Mouse (Mus musculus): Measurements from ENCODE around the gene Pls3. TPM values are rescaled to one million over a fixed set of nuclear protein-coding genes. Genes with fewer than 3 reads are reported as not detected.
"Not testable (repeated sequence)": the region's sequence is repeated elsewhere in the genome, so short reads cannot be mapped to it uniquely, and the experiment has no call there.

Gene Pls3
- polyA plus RNA-seq, 1 experiment = not detected

GRCm38 (mm10) chrX:75814958-75815357 is 60.0 kb downstream of the Pls3 start:
- Histone ChIP-seq H3K4me3 (replicated peaks) (no peak overlapping the region), H3K4me1 (ENCODE audit: control insufficient read depth) (no peaks in the 10 kb centered on the region), H3K27me3 (ENCODE audit: control insufficient read depth) (no peaks in the 10 kb centered on the region), H3K9me3 (ENCODE audit: control insufficient read depth, low read length) (no peaks in the 10 kb centered on the region), H3K36me3 (ENCODE audit: control insufficient read depth) (no peaks in the 10 kb centered on the region)
- TF ChIP-seq TAL1 (IDR thresholded peaks at IDR 0.05; ENCODE audit: low read length) (no peak), GATA1 (IDR thresholded peaks at IDR 0.05; ENCODE audit: low read length) (no peak)

- H3K4me3 ChIP-seq (replicated peaks) = no peak overlapping the region
- TF ChIP-seq GATA1 (IDR thresholded peaks at IDR 0.05; ENCODE audit: low read length) (no peak), TAL1 (IDR thresholded peaks at IDR 0.05; ENCODE audit: low read length) (no peak)
- no peaks in the 10 kb centered on the region for H3K36me3 ChIP-seq (ENCODE audit: control insufficient read depth)
- no peaks in the 10 kb centered on the region for H3K4me1 ChIP-seq (ENCODE audit: control insufficient read depth)
- H3K9me3 ChIP-seq (ENCODE audit: control insufficient read depth, low read length) = no peaks in the 10 kb centered on the region
- H3K27me3 ChIP-seq (ENCODE audit: control insufficient read depth) = no peaks in the 10 kb centered on the region
Measured at GRCm38 (mm10) chrX:75814123-75814522, 60.9 kb downstream of the Pls3 start.

GRCm38 (mm10) chrX:75796583-75796982 is 78.4 kb downstream of the Pls3 start:
- no peak overlapping the region for H3K4me3 ChIP-seq (replicated peaks)
- H3K4me1 ChIP-seq (ENCODE audit: control insufficient read depth) = no peaks in the 10 kb centered on the region
- TF ChIP-seq TAL1 (IDR thresholded peaks at IDR 0.05; ENCODE audit: low read length) = no peak
- TF ChIP-seq GATA1 (IDR thresholded peaks at IDR 0.05; ENCODE audit: low read length) = no peak
- peaks cover 4% of the 10 kb centered on the region for H3K9me3 ChIP-seq (ENCODE audit: control insufficient read depth, low read length)
- no peaks in the 10 kb centered on the region; the same call in 1 of the 2 replicates for H3K27me3 ChIP-seq (ENCODE audit: control insufficient read depth)
- no peaks in the 10 kb centered on the region for H3K36me3 ChIP-seq (ENCODE audit: control insufficient read depth)

- H3K27me3 ChIP-seq (ENCODE audit: control insufficient read depth) = no peaks in the 10 kb centered on the region
- no peaks in the 10 kb centered on the region for H3K9me3 ChIP-seq (ENCODE audit: control insufficient read depth, low read length)
- H3K4me3 ChIP-seq (replicated peaks) = no peak overlapping the region
- H3K36me3 ChIP-seq (ENCODE audit: control insufficient read depth) = no peaks in the 10 kb centered on the region
- no peak for TF ChIP-seq GATA1 (IDR thresholded peaks at IDR 0.05; ENCODE audit: low read length)
- TF ChIP-seq TAL1 (IDR thresholded peaks at IDR 0.05; ENCODE audit: low read length) = no peak
- peaks cover 4% of the 10 kb centered on the region for H3K4me1 ChIP-seq (ENCODE audit: control insufficient read depth)
Measured at GRCm38 (mm10) chrX:75779796-75780195, 95.2 kb downstream of the Pls3 start.

GRCm38 (mm10) chrX:75777461-75777860 is 97.5 kb downstream of the Pls3 start:
- peaks cover 4% of the 10 kb centered on the region for H3K4me1 ChIP-seq (ENCODE audit: control insufficient read depth)
- TF ChIP-seq TAL1 (IDR thresholded peaks at IDR 0.05; ENCODE audit: low read length) (no peak), GATA1 (IDR thresholded peaks at IDR 0.05; ENCODE audit: low read length) (no peak)
- no peak overlapping the region for H3K4me3 ChIP-seq (replicated peaks)
- no peaks in the 10 kb centered on the region for H3K36me3 ChIP-seq (ENCODE audit: control insufficient read depth)
- no peaks in the 10 kb centered on the region for H3K9me3 ChIP-seq (ENCODE audit: control insufficient read depth, low read length)
- no peaks in the 10 kb centered on the region for H3K27me3 ChIP-seq (ENCODE audit: control insufficient read depth)

DNA sequence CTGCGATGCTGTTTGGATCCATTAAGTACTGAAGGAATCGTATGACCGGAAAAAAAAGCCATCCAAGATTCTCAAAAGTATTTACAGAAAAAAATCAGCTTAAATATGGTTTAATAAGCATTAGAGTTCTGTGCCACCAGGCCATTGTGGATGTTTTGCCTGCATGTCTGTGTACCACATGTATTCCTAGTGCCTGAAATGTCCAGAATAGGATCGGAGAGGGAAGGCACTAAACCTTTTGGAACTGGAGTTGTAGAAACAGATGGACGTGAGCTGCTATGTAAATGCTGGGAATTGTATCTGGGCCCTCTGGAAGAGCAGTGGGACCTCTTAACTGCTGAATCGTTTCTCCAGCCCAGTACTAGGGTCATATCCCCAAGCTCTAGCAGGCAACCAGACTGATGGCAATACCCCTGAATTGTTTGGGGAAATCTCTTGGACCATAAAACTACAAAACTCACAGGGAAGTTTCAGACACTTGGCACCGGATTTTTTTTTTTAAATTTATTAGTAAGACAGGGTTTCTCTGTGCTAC is 110.1 kb downstream of the Pls3 start:
- no peaks in the 10 kb centered on the region for H3K27me3 ChIP-seq (ENCODE audit: control insufficient read depth)
- TF ChIP-seq TAL1 (IDR thresholded peaks at IDR 0.05; ENCODE audit: low read length) = no peak

DNA sequence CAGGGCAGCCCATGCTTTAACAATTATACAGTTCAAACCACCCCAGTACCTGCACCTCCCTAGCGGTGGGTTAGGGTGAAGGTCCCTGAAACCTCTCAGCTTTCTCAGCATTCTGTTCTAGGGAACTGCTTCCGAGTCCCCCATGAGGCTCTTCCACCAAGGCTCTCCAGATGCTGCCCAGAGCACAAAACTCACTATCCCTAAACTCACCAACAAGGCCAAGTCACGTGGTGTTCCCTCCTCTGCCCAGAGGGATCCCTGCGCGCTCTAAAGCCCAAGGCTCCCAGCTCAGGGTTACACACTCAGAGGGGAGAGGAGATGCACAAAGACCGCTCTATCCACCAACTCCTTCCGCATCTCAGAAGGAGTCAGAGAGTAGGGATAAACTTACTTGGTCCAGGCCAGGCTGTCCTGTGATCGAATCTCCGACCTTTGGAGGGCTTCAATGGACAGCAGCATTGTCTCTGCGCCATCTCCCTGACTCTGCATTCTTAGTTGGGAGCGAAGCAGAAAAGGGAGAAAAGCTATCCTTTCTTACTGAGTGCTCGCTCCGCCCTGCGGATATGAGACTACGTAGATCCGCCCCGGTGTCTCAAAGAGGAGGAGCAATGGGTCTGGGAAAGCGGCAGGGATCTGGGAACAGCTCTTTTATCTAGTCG is 110.7 kb downstream of the Pls3 start:
- no peak for TF ChIP-seq GATA1 (IDR thresholded peaks at IDR 0.05; ENCODE audit: low read length)
- no peak for TF ChIP-seq TAL1 (IDR thresholded peaks at IDR 0.05; ENCODE audit: low read length)
- no peaks in the 10 kb centered on the region for H3K27me3 ChIP-seq (ENCODE audit: control insufficient read depth)
- peak overlapping the region; percentile 71 for H3K4me3 ChIP-seq (replicated peaks)
- peaks cover 4% of the 10 kb centered on the region for H3K36me3 ChIP-seq (ENCODE audit: control insufficient read depth)
- H3K4me1 ChIP-seq (ENCODE audit: control insufficient read depth) = peaks cover 9% of the 10 kb centered on the region
- H3K9me3 ChIP-seq (ENCODE audit: control insufficient read depth, low read length) = no peaks in the 10 kb centered on the region

More for the DNA sequence above, 110.1 kb downstream of the Pls3 start:
- Histone ChIP-seq H3K4me1 (ENCODE audit: control insufficient read depth) (peaks cover 9% of the 10 kb centered on the region), H3K9me3 (ENCODE audit: control insufficient read depth, low read length) (no peaks in the 10 kb centered on the region), H3K36me3 (ENCODE audit: control insufficient read depth) (peaks cover 2% of the 10 kb centered on the region), H3K4me3 (replicated peaks) (peak overlapping the region; percentile 71)

GRCm38 (mm10) chrX:75759461-75759860 is 115.5 kb downstream of the Pls3 start:
- H3K36me3 ChIP-seq (ENCODE audit: control insufficient read depth); H3K9me3 ChIP-seq (ENCODE audit: control insufficient read depth, low read length); H3K4me1 ChIP-seq (ENCODE audit: control insufficient read depth); H3K4me3 ChIP-seq (replicated peaks); H3K27me3 ChIP-seq (ENCODE audit: control insufficient read depth): not testable (repeated sequence)

GRCm38 (mm10) chrX:75759036-75759435 is 115.9 kb downstream of the Pls3 start:
- not testable (repeated sequence) for H3K4me3 ChIP-seq (replicated peaks); H3K9me3 ChIP-seq (ENCODE audit: control insufficient read depth, low read length); H3K36me3 ChIP-seq (ENCODE audit: control insufficient read depth); H3K27me3 ChIP-seq (ENCODE audit: control insufficient read depth); H3K4me1 ChIP-seq (ENCODE audit: control insufficient read depth)

DNA sequence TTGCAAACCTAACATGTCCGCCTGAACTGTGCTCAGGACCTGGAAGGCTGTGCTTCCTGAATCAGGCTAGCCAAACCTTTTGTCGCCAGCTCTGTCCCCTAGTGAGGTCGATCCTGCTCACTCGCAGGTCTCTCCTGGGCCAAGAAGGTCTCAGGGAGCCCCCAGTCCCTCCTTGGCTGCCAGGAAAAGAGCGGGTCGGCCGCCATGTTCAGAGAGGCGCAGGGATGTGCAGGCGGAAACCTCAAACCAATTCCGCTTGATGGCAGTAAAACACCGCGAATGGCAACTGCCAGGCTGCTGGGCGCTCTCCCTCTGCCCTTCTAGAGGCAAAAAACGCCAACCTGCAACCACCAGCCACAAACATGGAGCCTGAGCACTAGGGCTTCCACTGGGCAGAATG is 117.0 kb downstream of the Pls3 start:
- H3K4me3 ChIP-seq (replicated peaks); H3K9me3 ChIP-seq (ENCODE audit: control insufficient read depth, low read length); H3K36me3 ChIP-seq (ENCODE audit: control insufficient read depth); H3K27me3 ChIP-seq (ENCODE audit: control insufficient read depth); H3K4me1 ChIP-seq (ENCODE audit: control insufficient read depth): not testable (repeated sequence)

GRCm38 (mm10) chrX:75754531-75754930 is 120.5 kb downstream of the Pls3 start:
- not testable (repeated sequence) for H3K4me3 ChIP-seq (replicated peaks); H3K9me3 ChIP-seq (ENCODE audit: control insufficient read depth, low read length); H3K4me1 ChIP-seq (ENCODE audit: control insufficient read depth); H3K36me3 ChIP-seq (ENCODE audit: control insufficient read depth); H3K27me3 ChIP-seq (ENCODE audit: control insufficient read depth)

DNA sequence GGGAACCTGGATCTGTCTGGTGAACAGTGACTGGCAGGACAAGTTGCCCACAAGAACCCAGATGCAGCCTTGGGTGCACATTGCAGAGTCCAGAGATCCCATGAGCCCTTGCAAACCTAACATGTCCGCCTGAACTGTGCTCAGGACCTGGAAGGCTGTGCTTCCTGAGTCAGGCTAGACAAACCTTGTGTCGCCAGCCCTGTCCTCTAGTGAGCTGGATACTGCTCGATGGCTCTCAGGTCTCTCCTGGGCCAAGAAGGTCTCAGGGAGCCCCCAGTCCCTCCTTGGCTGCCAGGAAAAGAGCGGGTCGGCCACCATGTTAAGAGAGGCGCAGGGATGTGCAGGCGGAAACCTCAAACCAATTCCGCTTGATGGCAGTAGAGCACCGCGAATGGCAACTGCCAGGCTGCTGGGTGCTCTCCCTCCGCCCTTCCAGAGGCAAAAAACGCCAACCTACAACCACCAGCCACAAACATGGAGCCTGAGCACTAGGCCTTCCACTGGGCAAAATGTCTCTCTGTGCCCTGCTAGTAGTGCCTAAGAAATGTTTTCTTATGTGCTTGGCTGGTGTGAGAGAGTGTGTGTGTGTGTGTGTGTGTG is 124.8 kb downstream of the Pls3 start:
- not testable (repeated sequence) for H3K4me3 ChIP-seq (replicated peaks); H3K36me3 ChIP-seq (ENCODE audit: control insufficient read depth); H3K4me1 ChIP-seq (ENCODE audit: control insufficient read depth); H3K27me3 ChIP-seq (ENCODE audit: control insufficient read depth); H3K9me3 ChIP-seq (ENCODE audit: control insufficient read depth, low read length)

DNA sequence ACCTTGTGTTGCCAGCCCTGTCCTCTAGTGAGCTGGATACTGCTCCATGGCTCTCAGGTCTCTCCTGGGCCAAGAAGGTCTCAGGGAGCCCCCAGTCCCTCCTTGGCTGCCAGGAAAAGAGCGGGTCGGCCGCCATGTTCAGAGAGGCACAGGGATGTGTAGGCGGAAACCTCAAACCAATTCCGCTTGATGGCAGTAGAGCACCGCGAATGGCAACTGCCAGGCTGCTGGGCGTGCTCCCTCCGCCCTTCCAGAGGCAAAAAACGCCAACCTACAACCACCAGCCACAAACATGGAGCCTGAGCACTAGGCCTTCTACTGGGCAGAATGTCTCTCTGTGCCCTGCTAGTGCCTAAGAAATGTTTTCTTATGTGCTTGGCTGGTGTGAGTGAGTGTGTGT is 125.7 kb downstream of the Pls3 start:
- not testable (repeated sequence) for H3K27me3 ChIP-seq (ENCODE audit: control insufficient read depth); H3K4me1 ChIP-seq (ENCODE audit: control insufficient read depth); H3K4me3 ChIP-seq (replicated peaks); H3K9me3 ChIP-seq (ENCODE audit: control insufficient read depth, low read length); H3K36me3 ChIP-seq (ENCODE audit: control insufficient read depth)

All from erythroblast, embryonic 14.5 days (primary cell).